Mouse (Mus musculus): ENCODE measurements around the gene Olfr223. TPM values are rescaled to one million over a fixed set of nuclear protein-coding genes. Genes with fewer than 3 reads are reported as not detected.

Gene Olfr223
- polyA plus RNA-seq, 1 experiment from 2014 or later = not detected

- WGBS = 78% methylated on average over 9 of the region's 9 CpGs
- no peak for DNase-seq (ENCODE audit: low spot score, missing footprints)
- no peak for ATAC-seq (ENCODE audit: low FRiP score)
These were observed 30.3 kb downstream of the Olfr223 start for GRCm38 (mm10) chr11:59562837-59563236.

GRCm38 (mm10) chr11:59562336-59562735 lies 30.8 kb downstream of the Olfr223 start:
- ATAC-seq (ENCODE audit: low FRiP score) (no peak), DNase-seq (ENCODE audit: low spot score, missing footprints) (no peak)
- H3K9me3 ChIP-seq (ENCODE audit: control insufficient read depth, low read length) = no peaks in the 10 kb centered on the region

More at GRCm38 (mm10) chr11:59562837-59563236, 30.3 kb downstream of the Olfr223 start:
- Histone ChIP-seq H3K27ac (ENCODE audit: low read depth, low read length) (no peak overlapping the region), H3K27me3 (ENCODE audit: control insufficient read depth, insufficient read depth, low read length) (no peaks in the 10 kb centered on the region), H3K36me3 (ENCODE audit: control insufficient read depth, insufficient read depth, low read length) (no peaks in the 10 kb centered on the region), H3K4me3 (ENCODE audit: low read depth, low read length) (no peak overlapping the region), H3K4me1 (ENCODE audit: control insufficient read depth, insufficient read depth, low read length) (no peaks in the 10 kb centered on the region), H3K4me2 (no peak overlapping the region), H3K9ac (ENCODE audit: low read length) (no peak overlapping the region), H3K9me3 (ENCODE audit: control insufficient read depth, low read length) (no peaks in the 10 kb centered on the region)

GRCm38 (mm10) chr11:59560906-59561305 lies 32.2 kb downstream of the Olfr223 start:
- Histone ChIP-seq H3K36me3 (ENCODE audit: control insufficient read depth, insufficient read depth, low read length) (no peaks in the 10 kb centered on the region), H3K4me3 (ENCODE audit: low read depth, low read length) (no peak overlapping the region), H3K4me2 (no peak overlapping the region), H3K9me3 (ENCODE audit: control insufficient read depth, low read length) (no peaks in the 10 kb centered on the region), H3K9ac (ENCODE audit: low read length) (no peak overlapping the region), H3K27ac (ENCODE audit: low read depth, low read length) (no peak overlapping the region), H3K4me1 (ENCODE audit: control insufficient read depth, insufficient read depth, low read length) (no peaks in the 10 kb centered on the region), H3K27me3 (ENCODE audit: control insufficient read depth, insufficient read depth, low read length) (no peaks in the 10 kb centered on the region)
- DNase-seq (ENCODE audit: low spot score, missing footprints) = no peak
- WGBS = 73% methylated on average over 3 of the region's 3 CpGs
- ATAC-seq (ENCODE audit: low FRiP score) = no peak

More at GRCm38 (mm10) chr11:59562336-59562735, 30.8 kb downstream of the Olfr223 start:
- Histone ChIP-seq H3K36me3 (ENCODE audit: control insufficient read depth, insufficient read depth, low read length) (no peaks in the 10 kb centered on the region), H3K27ac (ENCODE audit: low read depth, low read length) (no peak overlapping the region), H3K4me2 (no peak overlapping the region), H3K4me3 (ENCODE audit: low read depth, low read length) (no peak overlapping the region), H3K4me1 (ENCODE audit: control insufficient read depth, insufficient read depth, low read length) (no peaks in the 10 kb centered on the region), H3K27me3 (ENCODE audit: control insufficient read depth, insufficient read depth, low read length) (no peaks in the 10 kb centered on the region), H3K9ac (ENCODE audit: low read length) (no peak overlapping the region)
- 91% methylated on average over 4 of the region's 4 CpGs for WGBS

- H3K36me3 ChIP-seq (ENCODE audit: control insufficient read depth, insufficient read depth, low read length) = no peaks in the 10 kb centered on the region
- no peaks in the 10 kb centered on the region for H3K27me3 ChIP-seq (ENCODE audit: control insufficient read depth, insufficient read depth, low read length)
- no peak overlapping the region for H3K27ac ChIP-seq (ENCODE audit: low read depth, low read length)
- WGBS = 79% methylated on average over 8 of the region's 8 CpGs
- no peak overlapping the region for H3K4me2 ChIP-seq
- H3K4me3 ChIP-seq (ENCODE audit: low read depth, low read length) = no peak overlapping the region
- H3K9ac ChIP-seq (ENCODE audit: low read length) = no peak overlapping the region
- H3K4me1 ChIP-seq (ENCODE audit: control insufficient read depth, insufficient read depth, low read length) = no peaks in the 10 kb centered on the region
- H3K9me3 ChIP-seq (ENCODE audit: control insufficient read depth, low read length) = no peaks in the 10 kb centered on the region
- ATAC-seq (ENCODE audit: low FRiP score) = no peak
- no peak for DNase-seq (ENCODE audit: low spot score, missing footprints)
These were observed 38.6 kb downstream of the Olfr223 start for GRCm38 (mm10) chr11:59554535-59554934.

- no peak for DNase-seq (ENCODE audit: low spot score, missing footprints)
- no peak overlapping the region for H3K27ac ChIP-seq (ENCODE audit: low read depth, low read length)
- H3K9ac ChIP-seq (ENCODE audit: low read length) = no peak overlapping the region
- no peaks in the 10 kb centered on the region for H3K27me3 ChIP-seq (ENCODE audit: control insufficient read depth, insufficient read depth, low read length)
- no peak overlapping the region for H3K4me2 ChIP-seq
- no peaks in the 10 kb centered on the region for H3K36me3 ChIP-seq (ENCODE audit: control insufficient read depth, insufficient read depth, low read length)
- no peak overlapping the region for H3K4me3 ChIP-seq (ENCODE audit: low read depth, low read length)
- no peaks in the 10 kb centered on the region for H3K9me3 ChIP-seq (ENCODE audit: control insufficient read depth, low read length)
- no peak for ATAC-seq (ENCODE audit: low FRiP score)
- WGBS = 92% methylated on average over 11 of the region's 11 CpGs
- H3K4me1 ChIP-seq (ENCODE audit: control insufficient read depth, insufficient read depth, low read length) = no peaks in the 10 kb centered on the region
These were observed 39.0 kb downstream of the Olfr223 start for GRCm38 (mm10) chr11:59554127-59554526.

- WGBS = 86% methylated on average over 9 of the region's 9 CpGs
- no peak for DNase-seq (ENCODE audit: low spot score, missing footprints)
- ATAC-seq (ENCODE audit: low FRiP score) = no peak
- H3K27me3 ChIP-seq (ENCODE audit: control insufficient read depth, insufficient read depth, low read length) = no peaks in the 10 kb centered on the region
- H3K36me3 ChIP-seq (ENCODE audit: control insufficient read depth, insufficient read depth, low read length) = no peaks in the 10 kb centered on the region
- no peak overlapping the region for H3K9ac ChIP-seq (ENCODE audit: low read length)
- H3K27ac ChIP-seq (ENCODE audit: low read depth, low read length) = no peak overlapping the region
- H3K4me2 ChIP-seq = no peak overlapping the region
- no peaks in the 10 kb centered on the region for H3K4me1 ChIP-seq (ENCODE audit: control insufficient read depth, insufficient read depth, low read length)
- H3K4me3 ChIP-seq (ENCODE audit: low read depth, low read length) = no peak overlapping the region
- no peaks in the 10 kb centered on the region for H3K9me3 ChIP-seq (ENCODE audit: control insufficient read depth, low read length)
These were observed 49.1 kb downstream of the Olfr223 start for GRCm38 (mm10) chr11:59544005-59544404.

- Histone ChIP-seq H3K4me1 (ENCODE audit: control insufficient read depth, insufficient read depth, low read length) (no peaks in the 10 kb centered on the region), H3K36me3 (ENCODE audit: control insufficient read depth, insufficient read depth, low read length) (no peaks in the 10 kb centered on the region), H3K4me3 (ENCODE audit: low read depth, low read length) (no peak overlapping the region), H3K9me3 (ENCODE audit: control insufficient read depth, low read length) (no peaks in the 10 kb centered on the region), H3K27me3 (ENCODE audit: control insufficient read depth, insufficient read depth, low read length) (no peaks in the 10 kb centered on the region), H3K9ac (ENCODE audit: low read length) (no peak overlapping the region), H3K27ac (ENCODE audit: low read depth, low read length) (no peak overlapping the region), H3K4me2 (no peak overlapping the region)
- DNase-seq (ENCODE audit: low spot score, missing footprints) = no peak
- whole genome bisulfite sequencing = 82% methylated on average over 3 of the region's 3 CpGs
- no peak for ATAC-seq (ENCODE audit: low FRiP score)
These were observed 49.7 kb downstream of the Olfr223 start for GRCm38 (mm10) chr11:59543376-59543775.

GRCm38 (mm10) chr11:59542442-59542841 lies 50.6 kb downstream of the Olfr223 start:
- no peak for DNase-seq (ENCODE audit: low spot score, missing footprints)

GRCm38 (mm10) chr11:59541324-59541723 lies 51.8 kb downstream of the Olfr223 start, which contains the start of gene Nlrp3:
TSS of gene Nlrp3 (plus strand) at chr11:59541568.
- 47% methylated on average over 3 of the region's 3 CpGs for WGBS
- Histone ChIP-seq H3K4me3 (ENCODE audit: low read depth, low read length) (no peak within 1 kb of the TSS), H3K9me3 (ENCODE audit: control insufficient read depth, low read length) (no peaks in the 10 kb centered on the region), H3K27me3 (ENCODE audit: control insufficient read depth, insufficient read depth, low read length) (no peaks in the 10 kb centered on the region), H3K4me1 (ENCODE audit: control insufficient read depth, insufficient read depth, low read length) (no peaks in the 10 kb centered on the region), H3K9ac (ENCODE audit: low read length) (no peak within 1 kb of the TSS), H3K36me3 (ENCODE audit: control insufficient read depth, insufficient read depth, low read length) (no peaks in the 10 kb centered on the region), H3K27ac (ENCODE audit: low read depth, low read length) (no peak within 1 kb of the TSS), H3K4me2 (no peak within 1 kb of the TSS)
- DNase-seq (ENCODE audit: low spot score, missing footprints) = no peak
- no peak for ATAC-seq (ENCODE audit: low FRiP score)

More at GRCm38 (mm10) chr11:59542442-59542841, 50.6 kb downstream of the Olfr223 start:
- no peak overlapping the region for H3K27ac ChIP-seq (ENCODE audit: low read depth, low read length)
- H3K27me3 ChIP-seq (ENCODE audit: control insufficient read depth, insufficient read depth, low read length) = no peaks in the 10 kb centered on the region
- no peaks in the 10 kb centered on the region for H3K4me1 ChIP-seq (ENCODE audit: control insufficient read depth, insufficient read depth, low read length)
- 80% methylated on average over 6 of the region's 6 CpGs for WGBS
- ATAC-seq (ENCODE audit: low FRiP score) = no peak
- H3K4me2 ChIP-seq = no peak overlapping the region
- H3K9me3 ChIP-seq (ENCODE audit: control insufficient read depth, low read length) = no peaks in the 10 kb centered on the region
- no peak overlapping the region for H3K9ac ChIP-seq (ENCODE audit: low read length)
- H3K36me3 ChIP-seq (ENCODE audit: control insufficient read depth, insufficient read depth, low read length) = no peaks in the 10 kb centered on the region
- no peak overlapping the region for H3K4me3 ChIP-seq (ENCODE audit: low read depth, low read length)
